Mouse (Mus musculus) lung, adult 2 months (tissue): Measurements from ENCODE around the gene Pgpep1l.

Experiments
- CTCF ChIP-seq: fragments of 200-500 bp; IDR thresholded peaks from 2 replicates; pipeline ENCODE4 v1.5.1; 2011; ENCODE audit warnings: mild to moderate bottlenecking, low read length, control low read depth; ENCODE audit not compliant: insufficient read depth
- POLR2A ChIP-seq: fragments of 200-500 bp; IDR thresholded peaks from 2 replicates; pipeline ENCODE4 v1.6.1; 2011; ENCODE audit warnings: low read depth, mild to moderate bottlenecking, control low read depth, low read length, borderline replicate concordance; ENCODE audit errors: extremely low read depth

DNA sequence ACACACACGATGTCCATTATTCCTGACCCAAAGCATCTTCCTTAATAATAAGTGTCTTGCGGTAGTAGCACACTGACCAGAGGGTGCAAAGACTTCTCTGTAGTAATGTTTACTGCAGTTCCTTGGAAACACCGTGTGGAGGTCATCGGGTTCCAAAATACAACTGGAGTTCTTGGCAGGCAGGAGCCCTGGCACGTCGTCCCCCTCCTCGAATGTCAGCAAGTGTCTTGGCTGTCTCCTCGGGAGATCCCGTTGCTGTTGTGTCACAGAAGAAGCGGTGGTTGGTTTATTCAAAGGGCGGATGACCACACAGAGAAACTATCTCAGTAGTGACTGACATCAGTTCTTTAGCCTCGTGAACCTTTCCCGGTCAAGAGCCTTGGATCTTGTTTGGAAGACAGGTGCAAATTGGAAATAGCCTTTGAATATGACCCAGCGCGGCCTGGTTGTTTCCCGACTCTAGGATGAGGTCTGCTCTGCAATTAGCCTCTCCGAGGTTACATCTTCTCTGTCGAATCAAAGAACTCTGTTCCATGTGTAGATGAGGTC lies 48.4 kb downstream of the Pgpep1l start:
- TF ChIP-seq POLR2A (no peak), CTCF (no peak)
